In the genomic region with DNA sequence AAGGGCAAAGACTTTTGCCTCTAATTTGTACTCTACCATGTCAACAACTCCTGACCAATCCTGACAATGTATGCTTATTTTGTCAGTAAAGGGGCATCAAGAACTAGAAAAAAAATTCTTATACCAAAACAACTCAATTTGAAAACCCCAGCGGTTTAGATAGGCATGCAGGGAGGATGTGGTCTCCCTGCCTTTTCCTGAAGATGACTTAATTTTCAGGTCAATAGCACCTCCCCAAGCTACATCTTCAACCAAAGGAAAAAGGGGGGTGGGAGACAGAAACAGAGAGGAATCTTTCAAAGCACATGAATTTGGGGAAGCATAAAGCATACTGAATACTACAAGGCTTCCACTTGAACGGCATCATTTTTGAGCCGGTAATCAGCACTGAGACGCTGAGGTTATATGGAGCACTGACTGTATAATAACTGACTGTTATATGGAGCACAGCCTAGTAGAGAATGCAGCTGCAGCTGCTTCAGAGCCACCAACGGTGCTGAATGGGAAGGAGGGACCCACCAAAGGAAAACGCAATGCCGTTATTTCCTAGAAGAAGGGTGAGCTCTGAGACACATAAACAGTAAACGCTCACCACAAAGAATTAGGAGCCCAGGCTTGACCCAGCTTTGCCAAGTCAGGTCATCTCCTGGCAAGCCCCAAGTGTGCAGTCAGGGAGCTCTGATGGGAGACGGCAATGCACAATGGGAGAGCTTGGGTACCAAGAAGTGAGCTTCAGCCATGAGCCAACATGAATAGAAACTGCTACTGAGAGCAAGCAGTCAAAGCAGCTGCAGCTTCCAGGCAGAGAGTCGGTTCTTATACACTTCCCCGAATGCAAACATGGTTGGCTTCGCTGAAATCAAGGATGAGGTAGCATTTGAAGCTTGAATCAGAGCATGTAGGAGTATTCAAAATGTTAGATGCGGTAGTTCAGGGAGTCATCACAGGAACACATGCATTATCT, we compare ENCODE assay signal across 23 mouse cellular contexts. TPM values are rescaled to one million over a fixed set of nuclear protein-coding genes. Genes with fewer than 3 reads are reported as not detected.
A peak's percentile ranks its signal among the peaks of the same experiment; 100 is the strongest.
DNase-seq lines count a peak whose midpoint lies in the region; ATAC-seq and TF ChIP-seq lines count a peak whose summit lies in the region.
"Had no signal": no experiment of that assay in that cellular context is flagged by ENCODE, and none has a peak within 500 bp of the region (broad histone marks: within the 10 kb centered on the region; RNA-seq: fewer than 3 reads in every experiment).

No protein-coding gene starts in this region.

- H3K4me2 ChIP-seq in forebrain, postnatal 0 days (ENCODE audit: low read depth), result no peak overlapping the region
- H3K4me2 ChIP-seq in forebrain, embryonic 11.5 days (ENCODE audit: low read depth, low read length, severe bottlenecking), result no peak overlapping the region
- H3K4me2 ChIP-seq in midbrain, embryonic 13.5 days (replicated peaks), result no peak overlapping the region
- H3K4me2 ChIP-seq: heart, embryonic 11.5 days; hindbrain, embryonic 14.5 days; liver, embryonic 15.5 days; midbrain, embryonic 12.5 days had no signal

- no peaks in the 10 kb centered on the region for H3K27me3 ChIP-seq in forebrain, postnatal 0 days (ENCODE audit: insufficient read depth, low read length)
- H3K27me3 ChIP-seq in forebrain, embryonic 11.5 days (ENCODE audit: control insufficient read depth, insufficient read depth, low read length), result no peaks in the 10 kb centered on the region
- H3K27me3 ChIP-seq in midbrain, embryonic 13.5 days, result no peaks in the 10 kb centered on the region
- H3K27me3 ChIP-seq: midbrain, embryonic 12.5 days had no signal

- 70% methylated on average over 13 of the region's 13 CpGs for WGBS in forebrain, postnatal 0 days
- WGBS in forebrain, embryonic 11.5 days, result 86% methylated on average over 13 of the region's 13 CpGs
- 84% methylated on average over 13 of the region's 13 CpGs for WGBS in midbrain, embryonic 13.5 days

- H3K9me3 ChIP-seq in forebrain, postnatal 0 days (ENCODE audit: low read length), result no peaks in the 10 kb centered on the region
- no peaks in the 10 kb centered on the region for H3K9me3 ChIP-seq in forebrain, embryonic 11.5 days (ENCODE audit: control insufficient read depth, low read length)
- H3K9me3 ChIP-seq in midbrain, embryonic 13.5 days, result no peaks in the 10 kb centered on the region
- H3K9me3 ChIP-seq: liver, embryonic 15.5 days; midbrain, embryonic 12.5 days had no signal

- H3K4me1 ChIP-seq in forebrain, postnatal 0 days (ENCODE audit: insufficient read depth), result no peaks in the 10 kb centered on the region
- no peaks in the 10 kb centered on the region for H3K4me1 ChIP-seq in forebrain, embryonic 11.5 days (replicated peaks; ENCODE audit: control insufficient read depth, insufficient read depth, low read length)
- no peaks in the 10 kb centered on the region for H3K4me1 ChIP-seq in midbrain, embryonic 13.5 days (replicated peaks)
- H3K4me1 ChIP-seq: midbrain, embryonic 12.5 days had no signal

- no peak for DNase-seq in forebrain, postnatal 0 days
- DNase-seq in forebrain, embryonic 11.5 days (ENCODE audit: low spot score), result no peak
- DNase-seq in CD4-positive, CD25-positive, alpha-beta regulatory T cell, adult 2 months (ENCODE audit: low read depth, low spot score), result peak; percentile 53
- DNase-seq in natural killer cell, adult 2 months (ENCODE audit: low spot score in 2 of 2), result peak; percentile 28 to 50
- no peak for DNase-seq in right cerebral cortex, postnatal 10 days (ENCODE audit: low spot score in 2 of 2)
- DNase-seq in gastrocnemius, adult 8-10 months (ENCODE audit: low spot score in 2 of 2), result no peak
- DNase-seq: cerebellum, adult 18-20 months; cerebellum, postnatal 36 days; heart, postnatal 14 days; kidney, adult 18-20 months; kidney, postnatal 25 days; layer of hippocampus, adult 9-11 months; lung, postnatal 14 days; right cerebral cortex, postnatal 14 days had no signal

- H3K36me3 ChIP-seq in forebrain, postnatal 0 days (ENCODE audit: insufficient read depth), result no peaks in the 10 kb centered on the region
- H3K36me3 ChIP-seq in forebrain, embryonic 11.5 days (ENCODE audit: control insufficient read depth, insufficient read depth, low read length), result no peaks in the 10 kb centered on the region
- no peaks in the 10 kb centered on the region for H3K36me3 ChIP-seq in midbrain, embryonic 13.5 days
- H3K36me3 ChIP-seq: liver, embryonic 15.5 days; midbrain, embryonic 12.5 days had no signal

- ATAC-seq in forebrain, postnatal 0 days, result peak; percentile 66
- ATAC-seq in forebrain, embryonic 11.5 days (replicated peaks; ENCODE audit: low FRiP score), result no peak
- ATAC-seq in hematopoietic stem cell, adult 5-6 weeks (replicated peaks in 1 of 2; ENCODE audit: insufficient read depth in 1 of 2, low FRiP score in 2 of 2, low TSS enrichment in 1 of 2, low read depth in 1 of 2, poor library complexity in 2 of 2, severe bottlenecking in 2 of 2), result peak; percentile 68 to 80
- ATAC-seq in midbrain, embryonic 13.5 days, result no peak

- no peak overlapping the region for H3K4me3 ChIP-seq in forebrain, postnatal 0 days (ENCODE audit: low read depth, low read length)
- H3K4me3 ChIP-seq in forebrain, embryonic 11.5 days (ENCODE audit: low read depth, low read length), result no peak overlapping the region
- H3K4me3 ChIP-seq in midbrain, embryonic 13.5 days (replicated peaks), result no peak overlapping the region
- H3K4me3 ChIP-seq: erythroblast, embryonic 14.5 days; liver, embryonic 15.5 days; midbrain, embryonic 12.5 days; myocyte had no signal

- TF ChIP-seq CTCF in forebrain, postnatal 0 days (IDR thresholded peaks at IDR 0.05; ENCODE audit: low read depth), result no peak

- no peak overlapping the region for H3K9ac ChIP-seq in forebrain, postnatal 0 days
- no peak overlapping the region for H3K9ac ChIP-seq in forebrain, embryonic 11.5 days (ENCODE audit: low read length)
- no peak overlapping the region for H3K9ac ChIP-seq in midbrain, embryonic 13.5 days (replicated peaks)
- H3K9ac ChIP-seq: hindbrain, embryonic 14.5 days; liver, embryonic 15.5 days; midbrain, embryonic 12.5 days had no signal

- H3K27ac ChIP-seq in forebrain, postnatal 0 days (ENCODE audit: low read depth, low read length), result 0 out of 2 replicates have a peak overlapping the region, but pooled peaks have one; percentile 5
- H3K27ac ChIP-seq in forebrain, embryonic 11.5 days (ENCODE audit: low read depth, low read length), result no peak overlapping the region
- H3K27ac ChIP-seq in midbrain, embryonic 13.5 days, result no peak overlapping the region
- H3K27ac ChIP-seq: hindbrain, embryonic 14.5 days; liver, embryonic 15.5 days; midbrain, embryonic 12.5 days; stomach, postnatal 0 days had no signal

RNA-seq across cellular contexts. Expression of a gene that starts 43.5 kb away (rescaled TPM):
- 71.3 and 92.3 TPM in 2 replicates for total RNA-seq in forebrain, postnatal 0 days (2014; rRNA removed)
- 33.0 and 51.6 TPM in 2 replicates for polyA plus RNA-seq in forebrain, postnatal 0 days (2015; fragmentation: Nextera tagmentation; extraction: Ambion mirVana)
- 76.2 and 80.7 TPM in 2 replicates for polyA plus RNA-seq in forebrain, embryonic 11.5 days (2014; fragmentation: Nextera tagmentation; extraction: Ambion mirVana)
- 188 and 201 TPM in 2 replicates for total RNA-seq in hematopoietic stem cell, adult 5-6 weeks (2017)
- polyA plus RNA-seq in midbrain, embryonic 13.5 days (2015; fragmentation: Nextera tagmentation; extraction: Ambion mirVana), result 84.4 and 87.5 TPM in 2 replicates
- total RNA-seq in gastrocnemius, adult 8-10 months (2022), result 10 to 100 TPM; 15.2 to 21.5 (median 20.8) TPM

Comparison
In these comparisons a context has a peak if more than half of its experiments do, and no peak if none do; other contexts are left out.
1. ATAC-seq: peak in forebrain, postnatal 0 days (single experiment) and hematopoietic stem cell, adult 5-6 weeks (2 of 2); none in forebrain, embryonic 11.5 days (single experiment) and midbrain, embryonic 13.5 days (single experiment).
2. DNase-seq: peak in CD4-positive, CD25-positive, alpha-beta regulatory T cell, adult 2 months (single experiment) and natural killer cell, adult 2 months (2 of 2); none in forebrain, postnatal 0 days (single experiment), forebrain, embryonic 11.5 days (single experiment), right cerebral cortex, postnatal 10 days (0 of 2) and gastrocnemius, adult 8-10 months (0 of 2).